Mouse (Mus musculus) ES-E14 (cell line): ENCODE measurements around the gene Ripk1.

Experiments
- CHD2 ChIP-seq: IDR thresholded peaks from 2 replicates; pipeline ENCODE4 v1.6.1; 2014; ENCODE audit warnings: mild to moderate bottlenecking, low read depth, low read length, inconsistent platforms
- MAFK ChIP-seq: IDR thresholded peaks from 2 replicates; pipeline ENCODE4 v1.6.1; 2014; ENCODE audit warnings: mild to moderate bottlenecking, low read depth, low read length, inconsistent platforms; ENCODE audit not compliant: insufficient read depth
- ZC3H11A ChIP-seq: IDR thresholded peaks from 2 replicates; pipeline ENCODE4 v1.6.1; 2012; ENCODE audit warnings: low read depth, mild to moderate bottlenecking, inconsistent platforms, low read length, borderline replicate concordance
- ZNF384 ChIP-seq: IDR thresholded peaks from 2 replicates; pipeline ENCODE4 v1.6.1; 2012; ENCODE audit warnings: low read depth, low read length, inconsistent platforms

GRCm38 (mm10) chr13:34054983-34055382, 52.8 kb downstream of the Ripk1 start:
- no peak for TF ChIP-seq ZNF384
- TF ChIP-seq ZC3H11A, result no peak
- TF ChIP-seq CHD2, result no peak
- TF ChIP-seq MAFK, result no peak
